Mouse (Mus musculus): Measurements from ENCODE around the gene Kansl1l.
"Not testable (repeated sequence)": the region's sequence is repeated elsewhere in the genome, so short reads cannot be mapped to it uniquely, and the experiment has no call there.

Kansl1l gene

DNA sequence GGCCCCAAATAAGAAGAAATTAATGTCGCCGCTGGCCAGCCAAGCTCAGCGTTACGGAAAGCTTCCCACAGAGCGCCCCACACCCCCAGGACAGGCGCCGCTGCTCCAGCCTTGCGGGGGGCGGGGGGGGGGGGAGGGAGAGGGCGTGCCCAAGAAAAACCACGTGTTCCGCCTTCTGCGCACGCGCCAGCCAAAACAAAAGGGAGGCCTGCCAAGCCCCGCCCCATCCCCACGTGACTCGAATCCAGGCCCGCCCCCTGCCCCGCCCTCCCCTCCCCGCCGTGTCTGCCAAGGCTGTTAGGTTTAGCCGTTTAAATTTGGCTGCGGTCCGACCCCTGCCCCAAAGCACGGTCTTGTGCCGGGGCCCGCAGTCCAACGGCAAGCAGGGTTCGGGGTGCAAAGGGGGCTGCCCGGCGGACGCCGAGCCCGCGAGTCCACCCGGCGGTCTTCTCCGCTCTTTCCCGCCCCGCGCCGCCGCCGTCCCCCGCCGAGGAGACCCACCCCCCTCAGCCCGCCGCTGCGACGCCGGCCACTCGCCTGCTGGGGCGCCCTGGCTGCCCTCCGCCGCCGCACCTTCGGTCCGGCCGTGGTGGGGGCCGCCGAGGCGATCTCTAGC lies 417 bp downstream of the Kansl1l start:
- peak; percentile 94 for DNase-seq

GRCm38 (mm10) chr1:66815941-66816777 lies 1.2 kb downstream of the Kansl1l start:
- peak; percentile 75 for DNase-seq

DNA sequence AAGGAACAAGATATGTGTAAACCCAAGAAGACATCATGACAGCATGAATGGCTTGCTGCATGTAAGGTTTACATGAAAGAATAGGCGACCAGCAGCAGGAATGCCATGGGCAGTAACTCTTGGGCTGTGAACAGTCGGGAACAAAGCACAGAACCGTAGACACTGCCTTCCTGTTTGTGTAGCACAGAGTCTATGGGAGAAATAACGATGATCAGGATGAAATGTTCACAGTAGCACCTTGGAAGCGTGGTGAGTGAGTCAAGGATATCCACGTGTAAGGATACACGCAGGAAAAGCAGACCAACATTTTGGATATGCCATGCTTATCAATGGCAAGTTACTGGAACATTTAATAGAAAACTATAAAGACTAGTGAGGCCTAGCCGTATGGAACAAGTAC lies 2.6 kb downstream of the Kansl1l start:
- no peak for DNase-seq

- DNase-seq: no peak
Measured at GRCm38 (mm10) chr1:66813191-66813590, 4.2 kb downstream of the Kansl1l start.

GRCm38 (mm10) chr1:66806821-66807220 lies 10.5 kb downstream of the Kansl1l start:
- DNase-seq: no peak

DNA sequence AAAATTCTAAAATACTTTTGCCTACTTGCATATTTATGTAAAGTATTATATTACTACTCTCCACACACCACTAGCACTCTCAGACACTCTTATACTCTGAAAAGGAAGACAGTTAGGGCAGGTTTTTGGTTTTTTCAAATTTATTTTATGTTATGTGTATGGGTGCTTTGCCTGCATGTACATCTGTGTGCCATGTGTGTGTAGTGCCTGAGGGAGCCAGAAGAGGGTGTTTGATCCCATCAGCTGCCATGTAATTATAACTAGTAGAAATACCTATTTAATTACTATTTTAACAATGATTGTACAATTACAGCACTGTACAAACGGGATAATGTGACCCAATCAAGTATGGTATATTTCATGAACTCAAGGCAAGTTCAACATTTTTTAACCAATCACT lies 12.0 kb downstream of the Kansl1l start:
- no peak for DNase-seq

DNA sequence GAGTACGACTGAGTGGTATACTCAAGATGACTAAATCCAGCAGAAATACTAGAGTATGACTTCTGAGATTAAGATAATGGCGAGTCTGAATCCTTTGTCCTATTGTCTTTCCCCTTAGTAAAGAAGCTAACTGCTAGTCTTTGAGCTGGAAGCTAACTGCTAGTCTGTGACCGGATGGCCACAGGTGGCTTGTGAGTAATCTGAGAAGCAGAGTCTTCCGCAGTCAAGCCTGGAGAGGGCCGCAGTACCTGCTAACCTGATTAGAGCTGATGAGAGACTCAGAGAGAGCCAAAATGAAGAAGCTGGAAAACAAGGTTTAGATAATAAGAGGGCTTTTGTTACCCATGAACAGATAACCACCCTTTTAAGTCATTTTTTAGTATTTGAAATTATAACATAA lies 12.7 kb downstream of the Kansl1l start:
- no peak for DNase-seq

GRCm38 (mm10) chr1:66797962-66798361 lies 19.4 kb downstream of the Kansl1l start:
- DNase-seq: no peak

- no peak for DNase-seq
Measured at GRCm38 (mm10) chr1:66792838-66793466, 24.4 kb downstream of the Kansl1l start.

DNA sequence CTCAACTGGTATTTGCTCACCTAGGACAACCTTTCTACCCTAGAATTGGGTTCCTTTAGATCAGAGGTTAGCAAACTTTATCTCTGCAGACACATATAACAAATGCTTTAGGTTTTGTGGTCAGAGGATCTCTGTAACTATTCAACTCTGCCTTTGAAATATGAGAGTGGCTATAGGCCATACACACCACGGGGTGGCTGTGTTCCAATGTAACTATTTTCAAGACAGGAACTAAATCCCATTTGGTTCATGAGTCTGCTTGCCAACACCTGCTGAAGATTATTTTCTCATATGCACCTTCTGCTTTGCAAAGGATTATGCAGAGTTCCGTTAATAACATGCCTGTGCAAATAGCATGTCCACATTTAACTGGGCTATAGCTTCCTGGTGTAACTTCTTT lies 35.1 kb downstream of the Kansl1l start:
- no peak for DNase-seq

DNA sequence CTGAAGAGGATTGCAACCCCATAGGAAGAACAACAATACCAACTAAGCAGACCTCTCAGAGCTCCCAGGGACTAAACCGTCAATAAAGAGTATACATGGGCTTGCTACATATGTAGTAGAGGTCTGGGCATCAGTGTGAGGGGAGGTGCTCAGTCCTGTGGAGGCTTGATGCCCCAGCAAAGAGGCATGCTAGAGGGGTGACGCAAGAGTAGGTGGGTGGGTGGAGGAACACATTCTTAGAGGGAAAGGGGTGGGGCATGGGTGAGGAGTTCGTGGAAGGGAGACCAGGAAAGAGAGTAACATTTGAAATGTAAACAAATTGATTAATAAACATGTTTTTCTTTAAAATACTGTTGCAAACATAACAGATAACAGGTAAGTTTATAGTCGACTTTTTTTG lies 36.3 kb downstream of the Kansl1l start:
- no peak for DNase-seq

DNA sequence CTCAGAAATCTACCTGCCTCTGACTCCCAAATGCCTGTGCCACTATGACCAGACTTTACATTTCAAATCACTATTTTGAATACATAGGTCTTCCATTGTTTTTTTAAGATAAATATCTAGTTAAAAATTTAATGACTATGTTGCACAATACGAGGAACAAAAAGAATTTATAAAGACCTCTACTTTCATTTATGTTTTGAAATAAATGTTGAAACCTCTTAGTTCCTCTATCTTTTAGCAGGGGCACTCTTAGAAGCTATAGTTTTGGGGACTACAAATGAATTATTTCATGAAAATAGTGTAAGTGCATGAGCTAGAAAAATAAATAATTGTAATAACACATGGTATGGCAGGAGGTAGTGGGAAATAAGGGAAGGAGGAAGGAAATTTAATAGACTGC lies 38.6 kb downstream of the Kansl1l start:
- DNase-seq: no peak

DNA sequence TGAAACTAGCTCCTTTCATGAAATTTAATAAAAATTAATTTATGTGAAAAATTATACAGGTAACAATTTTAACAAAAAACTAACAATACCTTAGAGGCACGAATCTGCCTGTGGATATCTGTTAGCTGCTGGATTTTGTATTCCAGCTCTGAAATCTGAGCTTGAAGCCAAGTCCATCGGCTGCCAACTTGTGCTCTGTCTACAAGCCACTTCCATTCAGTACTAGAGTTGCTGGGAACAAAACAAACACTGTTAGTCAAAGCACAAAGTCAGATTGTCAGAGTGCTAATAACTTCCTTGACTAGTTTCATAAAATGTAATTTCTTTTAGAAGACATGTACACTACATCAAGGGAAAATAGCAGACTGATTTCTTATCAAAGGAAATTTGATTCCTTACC lies 39.5 kb downstream of the Kansl1l start:
- DNase-seq: no peak

GRCm38 (mm10) chr1:66768764-66769163 lies 48.6 kb downstream of the Kansl1l start:
- no peak for DNase-seq

GRCm38 (mm10) chr1:66730581-66730980 lies 86.8 kb downstream of the Kansl1l start:
- DNase-seq: no peak

- no peak for DNase-seq
Measured at GRCm38 (mm10) chr1:66712859-66713258, 104.5 kb downstream of the Kansl1l start.

DNA sequence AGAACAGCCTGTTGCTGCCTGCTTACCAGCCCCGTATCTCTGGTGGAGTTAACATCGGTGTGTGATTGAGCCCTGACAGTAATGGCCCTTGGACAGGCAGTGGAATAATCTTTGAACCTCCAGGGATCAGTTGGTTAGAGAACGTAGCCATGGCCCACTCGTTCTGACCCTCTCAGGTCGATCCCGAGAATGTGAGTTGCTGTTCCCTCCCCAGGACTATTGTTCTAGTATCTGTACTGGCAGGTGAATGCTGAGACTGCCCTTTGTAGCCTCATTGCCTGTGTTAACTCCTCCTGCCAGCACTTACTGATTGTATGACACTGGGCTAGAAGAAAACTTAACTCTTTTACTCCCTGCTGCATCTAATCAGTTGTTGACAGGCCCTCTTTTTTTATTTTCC lies 112.8 kb downstream of the Kansl1l start:
- no peak for DNase-seq

- no peak for DNase-seq
Measured at GRCm38 (mm10) chr1:66702623-66703345, 114.6 kb downstream of the Kansl1l start.

DNA sequence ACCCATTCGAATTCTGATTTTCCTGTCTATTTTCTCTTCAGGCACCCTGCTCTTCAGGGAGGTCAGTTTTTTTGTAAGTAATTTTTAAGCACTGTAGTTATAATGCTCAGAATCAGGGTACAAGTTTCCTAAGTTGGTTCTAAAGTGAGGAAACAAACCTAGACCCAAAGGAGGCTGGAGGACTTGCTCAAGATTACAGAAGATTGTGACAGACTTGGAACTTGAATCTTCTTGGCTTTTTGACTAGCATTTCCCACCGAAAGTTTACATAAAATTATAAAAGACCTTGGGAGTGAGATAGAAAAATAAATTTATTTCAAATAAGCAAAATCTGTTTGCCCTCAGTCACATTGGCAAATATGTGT lies 115.8 kb downstream of the Kansl1l start:
- DNase-seq: no peak

DNA sequence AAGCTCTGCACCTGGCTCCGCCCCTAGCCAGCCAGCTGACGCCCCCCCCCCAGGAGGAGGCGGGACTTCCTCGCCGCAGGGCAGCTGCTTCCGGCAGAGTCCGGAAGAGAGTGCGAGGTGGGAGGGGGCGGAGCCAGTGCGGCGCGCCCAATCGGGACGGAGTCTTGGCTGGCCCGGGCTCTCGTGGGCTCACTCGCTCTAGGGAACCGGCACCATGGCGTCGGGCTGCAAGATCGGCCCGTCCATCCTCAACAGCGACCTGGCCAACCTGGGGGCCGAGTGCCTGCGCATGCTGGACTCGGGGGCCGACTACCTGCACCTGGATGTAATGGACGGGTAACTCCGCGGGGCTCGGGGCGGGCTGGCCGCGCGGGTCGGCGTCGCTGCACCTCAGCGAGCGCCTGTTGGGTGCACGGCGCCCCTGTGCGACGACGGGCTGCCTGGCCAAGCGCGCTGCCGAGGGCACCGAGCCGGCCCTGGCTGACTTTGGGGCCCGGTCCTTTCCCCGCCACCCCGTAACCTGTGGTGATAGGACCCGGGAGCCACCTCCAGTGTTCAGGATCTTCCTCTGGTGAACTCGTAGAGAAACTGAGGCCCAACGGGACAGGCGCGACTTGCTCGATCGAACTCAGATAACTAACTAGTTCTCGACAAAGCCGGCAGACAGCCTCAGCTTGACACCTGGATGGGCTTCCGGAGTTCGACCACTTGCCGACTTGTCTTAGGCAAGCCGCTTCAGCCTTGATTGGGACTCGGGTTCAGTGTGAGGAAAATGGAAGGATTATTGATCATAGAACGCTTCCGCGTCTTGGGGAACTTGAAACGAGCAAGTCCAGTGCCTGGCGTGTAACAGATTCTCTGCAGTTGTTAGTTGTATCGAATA lies 116.4 kb downstream of the Kansl1l start, which contains the start of gene Rpe:
Gene Rpe (plus strand): TSS at position 139 of the 883 bp plus-strand sequence.
- DNase-seq: peak; percentile 96

DNA sequence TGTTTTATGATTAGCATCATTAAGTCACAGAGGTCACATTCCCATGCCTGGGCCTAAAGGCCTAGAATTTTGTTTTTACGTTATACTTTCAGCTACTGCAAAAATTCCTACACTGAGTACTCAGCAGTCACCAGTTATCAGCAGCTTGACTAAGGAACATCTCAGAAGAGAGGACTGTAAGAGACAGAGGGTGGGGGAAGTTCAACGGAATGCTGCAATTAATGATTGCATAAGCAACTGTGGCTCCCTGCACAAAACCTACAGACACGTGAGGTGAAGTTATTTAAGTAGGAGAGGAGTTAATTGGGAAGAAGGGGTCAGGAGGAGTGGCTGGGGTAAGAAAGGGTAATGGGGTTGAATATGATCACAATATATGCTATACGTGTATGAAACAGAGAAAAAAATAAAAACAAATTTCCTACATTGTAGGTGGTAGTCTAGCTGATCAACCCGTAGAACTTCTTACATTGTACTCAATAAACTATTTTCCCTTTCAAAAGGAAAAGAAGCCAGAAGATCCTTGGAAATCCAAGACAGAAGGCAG lies 117.1 kb downstream of the Kansl1l start:
- DNase-seq: no peak

DNA sequence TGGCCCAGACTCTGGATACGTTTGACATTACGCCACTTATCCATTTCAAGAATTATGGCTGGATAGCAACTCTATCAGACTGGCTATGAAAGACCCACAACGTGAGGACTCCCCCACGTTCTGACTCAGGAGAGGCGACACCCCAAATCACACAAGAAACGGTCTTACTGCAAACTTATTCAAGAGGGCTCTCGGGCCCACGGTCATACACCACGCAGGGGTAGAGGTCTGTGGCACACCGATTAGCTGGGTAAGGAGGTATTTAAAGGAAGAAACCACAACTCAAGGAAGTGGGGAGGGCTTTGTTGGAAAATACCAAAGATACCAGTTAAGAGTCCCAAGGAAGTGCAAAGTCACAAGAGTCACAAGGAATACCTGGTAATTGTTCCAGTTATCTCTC lies 117.7 kb downstream of the Kansl1l start:
- not testable (repeated sequence) for DNase-seq
